Mouse (Mus musculus) ES-E14 (cell line): ENCODE measurements at regions not wholly inside any gene's neighbourhood (a gene's known extent, or its start where the extent isn't known, plus 50 kb on each side); places are given as distances from the start of the nearest gene placed in this dataset.

Experiments used
- DNase-seq: peaks from one replicate; pipeline ENCODE4 v3.0.0-alpha.2; 2013; ENCODE audit warnings: low read depth, low spot score
- H3K27ac ChIP-seq: 2 replicates; pipeline ENCODE4 v1.5.1; 2012; ENCODE audit warnings: low read depth, mild to moderate bottlenecking, low read length, moderate library complexity, mixed read lengths; ENCODE audit not compliant: poor library complexity, insufficient read depth, severe bottlenecking
- H3K36me3 ChIP-seq: 2 replicates; pipeline ENCODE4 v1.6.1; 2012; ENCODE audit warnings: mild to moderate bottlenecking, low read length, moderate library complexity, mixed read lengths; ENCODE audit not compliant: control insufficient read depth, poor library complexity, insufficient read depth, severe bottlenecking
- H3K4me1 ChIP-seq, 2 experiments: fragments of 150-350 bp in 1 of 2; sonication (generic) in 1 of 2; 2 replicates each; pipeline ENCODE4 v1.6.1; 2012; ENCODE audit warnings: low read length in 2 of 2, mild to moderate bottlenecking in 1 of 2, mixed read lengths in 1 of 2; ENCODE audit not compliant: control insufficient read depth in 2 of 2, insufficient read depth in 2 of 2, poor library complexity in 1 of 2
- H3K4me3 ChIP-seq, 2 experiments: fragments of 150-350 bp in 1 of 2; sonication (generic) in 1 of 2; 2 replicates each; pipeline ENCODE4 v1.5.1; 2012; ENCODE audit warnings: low read length in 2 of 2, low read depth in 1 of 2, mild to moderate bottlenecking in 1 of 2, mixed read lengths in 1 of 2; ENCODE audit not compliant: insufficient read depth in 1 of 2, poor library complexity in 1 of 2, severe bottlenecking in 1 of 2
- H3K9ac ChIP-seq: 2 replicates; pipeline ENCODE4 v1.6.1; 2012; ENCODE audit warnings: low read depth, mild to moderate bottlenecking, low read length, mixed read lengths; ENCODE audit not compliant: poor library complexity, insufficient read depth, severe bottlenecking
- H3K9me3 ChIP-seq: fragments of 150-350 bp; sonication (generic); 2 replicates; pipeline ENCODE4 v1.6.1; 2012; ENCODE audit warnings: low read depth, mild to moderate bottlenecking, low read length; ENCODE audit not compliant: control insufficient read depth, insufficient read depth
- CHD2 ChIP-seq: IDR thresholded peaks from 2 replicates; pipeline ENCODE4 v1.6.1; 2014; ENCODE audit warnings: mild to moderate bottlenecking, low read depth, low read length, inconsistent platforms
- HCFC1 ChIP-seq: IDR thresholded peaks from 2 replicates; pipeline ENCODE4 v1.6.1; 2012; ENCODE audit warnings: low read length, inconsistent platforms, borderline replicate concordance; ENCODE audit not compliant: insufficient read depth
- MAFK ChIP-seq: IDR thresholded peaks from 2 replicates; pipeline ENCODE4 v1.6.1; 2014; ENCODE audit warnings: mild to moderate bottlenecking, low read depth, low read length, inconsistent platforms; ENCODE audit not compliant: insufficient read depth
- ZC3H11A ChIP-seq: IDR thresholded peaks from 2 replicates; pipeline ENCODE4 v1.6.1; 2012; ENCODE audit warnings: low read depth, mild to moderate bottlenecking, inconsistent platforms, low read length, borderline replicate concordance
- ZNF384 ChIP-seq: IDR thresholded peaks from 2 replicates; pipeline ENCODE4 v1.6.1; 2012; ENCODE audit warnings: low read depth, low read length, inconsistent platforms
- in situ Hi-C, 2 experiments: fragments of 600-800 bp; cut with MboI; formaldehyde crosslinking; loops; one replicate each; pipeline ENCODE4 v1.15.1; 2025; ENCODE audit warnings: low sequenced_read_pairs in 2 of 2, inconsistent platforms in 1 of 2; ENCODE audit not compliant: unreplicated experiment in 2 of 2

GRCm38 (mm10) chr3:52764166-52764565 is 252.9 kb downstream of the Cog6 start:
- DNase-seq = no peak
- no peak for TF ChIP-seq CHD2
- TF ChIP-seq HCFC1 = no peak
- no peak for TF ChIP-seq MAFK
- TF ChIP-seq ZNF384 = no peak
- no peak for TF ChIP-seq ZC3H11A
- H3K4me3 ChIP-seq = no peak overlapping the region
- H3K36me3 ChIP-seq = no peaks in the 10 kb centered on the region
- in situ Hi-C loops = loop anchor here in 1 of 2 experiments (25.0 kb wide), 1 partner anchor 502 kb away; the partner anchor contains the start of gene Foxo1
- no peaks in the 10 kb centered on the region for H3K4me1 ChIP-seq
- no peak overlapping the region for H3K9ac ChIP-seq
- no peaks in the 10 kb centered on the region; the same call in 1 of the 2 replicates for H3K9me3 ChIP-seq
- no peak overlapping the region for H3K27ac ChIP-seq

- Histone ChIP-seq H3K36me3 (no peaks in the 10 kb centered on the region), H3K9me3 (no peaks in the 10 kb centered on the region; the same call in 1 of the 2 replicates), H3K9ac (no peak overlapping the region), H3K4me1 (no peaks in the 10 kb centered on the region), H3K4me3 (no peak overlapping the region), H3K27ac (no peak overlapping the region)
- no peak for TF ChIP-seq HCFC1
- no peak for TF ChIP-seq ZNF384
- no peak for TF ChIP-seq ZC3H11A
- TF ChIP-seq CHD2 = no peak
- TF ChIP-seq MAFK = no peak
- in situ Hi-C loops = loop anchor here in 1 of 2 experiments (25.0 kb wide), 1 partner anchor 501 kb away; the partner anchor contains the start of gene Foxo1
- DNase-seq = no peak
Observed at GRCm38 (mm10) chr3:52763660-52764059, 253.4 kb downstream of the Cog6 start.

DNA sequence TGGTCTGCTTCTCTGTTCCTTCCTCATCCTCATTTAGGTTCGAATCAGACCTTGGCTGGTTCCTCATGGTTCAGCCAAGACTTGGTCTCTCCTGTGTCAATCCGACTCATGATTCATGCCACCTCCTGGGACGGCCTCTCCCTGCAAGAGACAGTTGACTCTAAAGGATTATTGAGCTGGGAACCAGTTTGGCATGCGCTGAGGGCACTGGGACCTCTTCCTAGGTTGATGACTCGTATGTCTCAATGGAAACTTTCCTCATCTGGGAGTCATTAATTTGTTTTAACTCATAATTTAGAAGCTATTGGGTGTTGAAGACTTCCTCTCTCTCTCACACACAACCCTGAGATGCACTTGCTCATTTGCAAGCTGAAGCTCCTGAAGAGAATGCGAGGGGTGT is 254.5 kb downstream of the Cog6 start:
- Histone ChIP-seq H3K4me3 (no peak overlapping the region), H3K9ac (no peak overlapping the region), H3K36me3 (no peaks in the 10 kb centered on the region), H3K9me3 (no peaks in the 10 kb centered on the region; the same call in 1 of the 2 replicates), H3K4me1 (no peaks in the 10 kb centered on the region), H3K27ac (no peak overlapping the region)
- in situ Hi-C loops = loop anchor here in 1 of 2 experiments (25.0 kb wide), 1 partner anchor 500 kb away; the partner anchor contains the start of gene Foxo1
- no peak for DNase-seq
- TF ChIP-seq ZNF384 (no peak), CHD2 (no peak), MAFK (no peak), ZC3H11A (no peak), HCFC1 (no peak)

GRCm38 (mm10) chr3:52759846-52760245 is 257.2 kb downstream of the Cog6 start:
- no peak for DNase-seq
- H3K4me1 ChIP-seq = no peaks in the 10 kb centered on the region
- H3K9me3 ChIP-seq = no peaks in the 10 kb centered on the region
- H3K4me3 ChIP-seq = no peak overlapping the region
- TF ChIP-seq MAFK (no peak), ZNF384 (no peak), ZC3H11A (no peak), CHD2 (no peak), HCFC1 (no peak)
- in situ Hi-C loops = loop anchor here in 1 of 2 experiments (25.0 kb wide), 1 partner anchor 498 kb away; the partner anchor contains the start of gene Foxo1
- H3K27ac ChIP-seq = no peak overlapping the region
- no peak overlapping the region for H3K9ac ChIP-seq
- no peaks in the 10 kb centered on the region for H3K36me3 ChIP-seq

DNA sequence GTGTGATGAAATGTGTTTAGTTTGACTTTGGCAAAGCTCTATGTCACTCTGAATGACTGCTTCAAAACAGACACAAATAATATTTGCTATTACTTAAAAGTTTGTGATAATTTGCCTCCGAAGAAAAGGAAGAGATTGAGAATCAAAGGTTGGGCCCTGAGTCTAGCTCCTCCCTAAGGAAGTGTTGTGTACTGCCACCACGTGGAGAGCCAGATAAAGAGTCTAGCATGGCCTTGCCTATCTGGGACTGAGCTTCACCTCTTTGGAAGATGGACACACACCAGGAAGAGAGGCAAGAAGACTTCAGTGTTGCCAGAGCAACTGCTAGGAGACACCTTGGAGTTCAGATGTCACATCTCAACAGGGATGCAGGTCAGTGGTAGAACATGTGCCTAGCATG is 258.5 kb downstream of the Cog6 start:
- Histone ChIP-seq H3K4me3 (no peak overlapping the region), H3K27ac (no peak overlapping the region), H3K9me3 (no peaks in the 10 kb centered on the region), H3K9ac (no peak overlapping the region), H3K36me3 (no peaks in the 10 kb centered on the region), H3K4me1 (no peaks in the 10 kb centered on the region)
- no peak for TF ChIP-seq CHD2
- TF ChIP-seq MAFK = no peak
- in situ Hi-C loops = loop anchor here in 1 of 2 experiments (25.0 kb wide), 1 partner anchor 496 kb away; the partner anchor contains the start of gene Foxo1
- peak; percentile 4 for DNase-seq
